Mouse (Mus musculus) gastrocnemius, adult 2 months (tissue): ENCODE results near the gene Cxcr1. TPM values are rescaled to one million over a fixed set of nuclear protein-coding genes. Genes with fewer than 3 reads are reported as not detected.

Experiments used
- DNase-seq: peaks from one replicate; pipeline ENCODE4 v3.0.0; 2022
- H3K27ac ChIP-seq: fragments of 200-600 bp; 2 replicates; pipeline ENCODE4 v1.8.1; 2022; ENCODE audit warnings: mild to moderate bottlenecking
- H3K4me3 ChIP-seq: fragments of 200-600 bp; 2 replicates; pipeline ENCODE4 v1.8.1; 2022; ENCODE audit warnings: mild to moderate bottlenecking, moderate library complexity
- CTCF ChIP-seq: fragments of 200-600 bp; IDR thresholded peaks from 2 replicates; pipeline ENCODE4 v1.8.1; 2022; ENCODE audit warnings: antibody characterized with exemption, mild to moderate bottlenecking, moderate library complexity
- intact Hi-C: fragments of 180-260 bp; cut with DNase I; formaldehyde crosslinking; loops from one replicate; pipeline ENCODE4 v1.15.1; 2025
- total RNA-seq, 2 experiments: library from RNA; stranded (reverse); gene quantifications; 2 replicates each; pipeline ENCODE4 v1.2.3; 2021

Gene Cxcr1
- total RNA-seq, 2 experiments from 2014 or later: not detected

DNA sequence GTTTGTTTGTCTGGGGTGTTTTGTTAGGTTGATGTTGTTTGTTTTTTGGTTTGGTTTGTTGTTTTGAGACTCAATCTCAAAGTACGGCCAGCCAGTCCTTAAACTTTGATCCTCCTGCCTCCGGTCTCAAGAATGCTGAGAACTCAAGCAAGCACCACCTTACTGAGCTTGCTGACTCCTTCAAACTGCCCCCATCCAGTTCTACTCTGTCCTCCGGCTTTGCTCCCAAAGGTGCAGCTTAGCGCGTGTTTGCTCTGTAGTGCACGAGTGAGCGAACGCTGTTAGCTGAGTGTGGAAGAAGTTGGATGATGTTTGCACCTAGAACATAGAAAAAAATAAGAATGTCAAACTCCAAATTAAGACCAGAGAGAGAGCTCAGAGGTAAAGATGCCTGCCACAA is 14.5 kb upstream of the Cxcr1 start:
- intact Hi-C loops: loop anchor here (5.0 kb wide), 3 partner anchors 73 to 243 kb away; partner anchors contain the start of genes Aamp and Pnkd
- H3K27ac ChIP-seq: no peak overlapping the region
- no peak overlapping the region for H3K4me3 ChIP-seq
- TF ChIP-seq CTCF: no peak
- DNase-seq: no peak

DNA sequence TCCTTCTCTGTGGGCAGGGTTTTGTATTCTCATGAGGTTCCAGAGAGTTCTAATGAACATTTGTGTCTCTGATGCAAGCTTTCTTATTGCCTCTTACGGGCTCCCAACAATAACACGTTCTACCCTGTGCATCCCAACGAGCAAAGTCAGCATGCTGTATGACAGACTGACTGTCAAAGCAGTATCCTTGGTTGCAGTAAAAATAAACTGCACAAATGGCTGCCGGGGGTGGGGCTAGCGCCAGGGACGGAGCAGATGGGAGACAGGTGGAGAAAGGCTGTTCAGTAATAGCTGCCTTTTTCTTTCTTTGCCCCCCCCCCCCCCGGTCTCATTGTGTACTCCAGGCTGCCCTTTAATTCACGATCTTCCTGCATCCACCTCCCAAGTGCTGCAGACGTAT is 13.5 kb upstream of the Cxcr1 start:
- no peak overlapping the region for H3K4me3 ChIP-seq
- no peak for DNase-seq
- TF ChIP-seq CTCF: no peak
- H3K27ac ChIP-seq: no peak overlapping the region
- intact Hi-C loops: loop anchor here (2.0 to 5.0 kb wide), 4 partner anchors 74 to 244 kb away; partner anchors contain the start of genes Aamp and Pnkd

DNA sequence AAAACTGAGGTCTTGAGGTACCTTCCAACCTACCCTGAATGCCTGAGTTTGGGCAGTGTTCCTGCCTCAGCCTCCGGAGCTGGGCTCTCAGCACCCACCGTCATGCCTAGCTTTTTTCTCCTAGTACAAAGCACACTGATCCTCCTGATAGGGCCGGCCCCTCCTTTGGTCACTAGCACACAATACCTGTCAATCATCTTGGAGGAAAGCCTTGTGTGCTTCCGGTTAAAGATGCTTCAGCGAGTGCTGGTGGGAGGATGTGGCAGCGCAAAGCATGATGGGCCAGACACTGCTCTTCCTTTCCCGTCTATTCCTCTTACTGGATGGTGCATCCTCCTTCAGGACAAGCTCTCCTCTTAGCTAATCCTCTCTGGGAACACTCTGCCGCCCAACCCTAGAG is 12.2 kb upstream of the Cxcr1 start:
- TF ChIP-seq CTCF: no peak
- H3K27ac ChIP-seq: no peak overlapping the region
- intact Hi-C loops: loop anchor here (2.0 to 5.0 kb wide), 4 partner anchors 76 to 246 kb away; partner anchors contain the start of genes Aamp and Pnkd
- H3K4me3 ChIP-seq: no peak overlapping the region
- no peak for DNase-seq

DNA sequence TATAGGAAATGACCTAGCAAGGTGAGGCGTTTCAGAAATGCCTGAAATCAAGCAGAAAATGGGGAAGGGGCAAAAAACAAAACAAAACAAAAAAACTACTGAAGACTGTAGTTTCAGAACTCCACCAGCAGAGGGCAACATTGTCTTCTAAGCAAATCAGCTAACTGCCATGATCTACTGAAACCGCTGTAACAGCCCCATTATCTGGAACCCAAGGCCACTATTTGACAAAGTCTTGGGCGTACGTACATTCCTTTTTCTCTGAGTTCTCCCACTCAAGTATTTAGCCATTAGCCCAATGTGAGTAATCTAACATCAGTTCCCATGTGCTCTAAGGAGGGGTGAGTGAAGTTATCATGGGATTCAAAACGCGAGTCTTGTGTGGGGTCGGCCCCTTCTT is 11.4 kb upstream of the Cxcr1 start:
- TF ChIP-seq CTCF: peak; percentile 85
- Histone ChIP-seq H3K27ac (no peak overlapping the region), H3K4me3 (peak overlapping the region; percentile 34; the same call in 1 of the 2 replicates)
- DNase-seq: no peak
- intact Hi-C loops: loop anchor here (2.0 to 5.0 kb wide), 4 partner anchors 76 to 246 kb away; partner anchors contain the start of genes Aamp and Pnkd

DNA sequence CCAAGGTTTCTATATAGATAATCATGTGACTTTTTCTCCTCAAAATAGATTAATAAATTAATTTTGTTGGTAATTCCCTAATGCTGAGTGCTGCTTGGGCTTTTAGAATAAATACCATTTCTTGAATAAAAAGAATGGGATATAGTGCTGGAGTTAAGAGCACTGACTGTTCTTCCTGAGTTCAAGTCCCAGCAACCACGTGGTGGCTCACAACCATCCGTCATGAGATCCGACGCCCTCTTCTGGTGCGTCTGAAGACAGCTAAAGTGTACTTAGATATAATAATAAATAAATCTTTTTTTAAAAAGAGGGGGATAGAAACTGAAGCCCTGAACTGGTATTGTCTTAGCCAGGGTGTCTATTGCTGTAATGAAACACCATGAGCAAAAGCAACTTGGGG is 9.0 kb upstream of the Cxcr1 start:
- Histone ChIP-seq H3K4me3 (no peak overlapping the region), H3K27ac (no peak overlapping the region)
- intact Hi-C loops: no loop called here
- TF ChIP-seq CTCF: no peak
- no peak for DNase-seq

DNA sequence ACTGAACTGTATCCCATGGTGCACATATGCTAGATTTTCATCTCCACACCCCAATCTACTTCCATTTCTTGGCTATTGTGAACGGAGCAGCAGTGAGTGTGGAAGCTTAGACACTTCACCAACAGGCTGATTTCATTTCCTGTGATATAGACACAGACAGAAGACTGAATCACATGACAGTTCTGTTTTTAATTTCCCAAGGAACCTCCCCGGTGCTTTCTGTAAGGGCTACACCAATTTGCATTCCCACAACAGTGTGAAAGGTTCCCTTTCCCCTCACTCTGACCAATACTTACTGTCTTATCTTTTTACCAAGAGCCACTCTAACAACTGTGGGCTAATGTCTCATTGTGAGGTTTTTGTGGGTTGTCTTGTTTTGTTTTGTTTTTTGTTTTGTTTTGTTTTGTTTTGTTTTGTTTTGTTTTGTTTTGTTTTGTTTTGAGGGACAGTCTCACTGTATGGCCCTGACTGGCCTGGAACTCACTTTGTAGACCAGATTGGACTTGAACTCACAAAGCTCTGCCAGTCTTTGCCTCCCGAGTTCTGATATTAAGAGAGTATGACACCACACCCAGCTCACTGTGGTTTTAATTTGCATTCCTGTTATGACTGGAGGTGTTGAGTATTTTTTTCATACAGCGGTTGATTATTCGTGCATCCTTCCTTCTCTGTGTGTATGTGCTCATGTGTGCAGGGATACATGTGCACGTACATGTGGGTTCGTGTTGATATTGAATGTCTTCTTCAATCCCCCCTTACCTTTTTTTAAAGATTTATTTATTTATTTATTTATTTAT is 6.8 kb upstream of the Cxcr1 start:
- intact Hi-C loops: no loop called here
- Histone ChIP-seq H3K27ac (no peak overlapping the region), H3K4me3 (no peak overlapping the region)
- TF ChIP-seq CTCF: no peak
- no peak for DNase-seq

DNA sequence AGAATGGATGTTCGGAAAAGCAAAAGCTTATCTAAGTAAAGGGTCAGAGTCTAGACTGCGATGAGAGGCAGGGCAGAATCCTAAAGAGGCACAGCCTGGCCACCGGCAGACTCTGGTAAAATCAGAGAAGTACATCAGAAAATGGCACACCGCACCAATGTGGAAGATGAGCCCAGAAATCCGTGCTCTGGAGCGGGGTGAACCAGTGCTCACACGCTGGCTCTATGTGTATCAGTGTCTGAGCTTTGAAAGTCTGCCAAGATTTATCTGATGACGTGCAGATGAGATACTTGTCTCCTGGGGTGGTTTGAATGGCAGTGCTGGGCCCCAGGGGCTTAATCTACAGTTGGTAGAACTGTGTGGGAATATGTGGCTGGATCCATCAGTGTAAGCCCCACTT is 4.6 kb upstream of the Cxcr1 start:
- TF ChIP-seq CTCF: no peak
- intact Hi-C loops: no loop called here
- no peak overlapping the region for H3K27ac ChIP-seq
- DNase-seq: no peak
- no peak overlapping the region for H3K4me3 ChIP-seq

DNA sequence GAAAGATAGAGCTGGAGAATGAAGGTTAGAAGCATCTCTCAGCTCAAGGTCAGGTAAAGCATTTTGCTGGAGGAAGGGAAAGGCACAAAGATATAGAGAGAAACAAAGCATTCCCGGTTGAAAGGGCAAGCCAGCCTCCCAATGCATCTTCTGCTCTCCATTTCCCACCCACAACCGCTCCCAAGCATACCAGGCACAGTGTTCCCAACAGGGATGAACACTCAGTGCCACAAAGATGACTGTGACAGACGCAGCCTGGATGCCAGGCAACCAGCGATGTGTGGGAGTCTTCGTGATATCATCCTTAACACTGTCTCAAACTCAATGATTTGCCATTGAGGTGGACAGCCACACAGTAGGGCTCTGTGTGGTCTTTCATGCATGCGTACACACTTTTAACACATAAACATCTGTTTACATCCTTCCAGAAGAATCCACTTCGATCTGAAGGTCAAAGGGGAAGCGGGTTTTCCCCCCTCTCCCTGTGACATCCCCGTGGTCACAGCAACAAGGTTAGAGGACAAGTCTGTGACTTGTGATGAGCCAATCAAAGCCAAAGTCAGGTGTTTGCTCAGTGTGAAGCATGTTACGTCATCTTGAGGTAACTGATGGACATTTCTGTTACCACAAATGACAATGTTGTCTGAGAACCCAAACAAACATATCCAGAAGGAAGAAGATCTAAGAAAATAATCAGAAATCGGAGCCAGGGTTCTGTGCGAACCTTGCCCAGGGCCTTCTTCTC is 3.5 kb upstream of the Cxcr1 start:
- TF ChIP-seq CTCF: no peak
- DNase-seq: no peak
- H3K27ac ChIP-seq: no peak overlapping the region
- intact Hi-C loops: no loop called here
- no peak overlapping the region for H3K4me3 ChIP-seq

DNA sequence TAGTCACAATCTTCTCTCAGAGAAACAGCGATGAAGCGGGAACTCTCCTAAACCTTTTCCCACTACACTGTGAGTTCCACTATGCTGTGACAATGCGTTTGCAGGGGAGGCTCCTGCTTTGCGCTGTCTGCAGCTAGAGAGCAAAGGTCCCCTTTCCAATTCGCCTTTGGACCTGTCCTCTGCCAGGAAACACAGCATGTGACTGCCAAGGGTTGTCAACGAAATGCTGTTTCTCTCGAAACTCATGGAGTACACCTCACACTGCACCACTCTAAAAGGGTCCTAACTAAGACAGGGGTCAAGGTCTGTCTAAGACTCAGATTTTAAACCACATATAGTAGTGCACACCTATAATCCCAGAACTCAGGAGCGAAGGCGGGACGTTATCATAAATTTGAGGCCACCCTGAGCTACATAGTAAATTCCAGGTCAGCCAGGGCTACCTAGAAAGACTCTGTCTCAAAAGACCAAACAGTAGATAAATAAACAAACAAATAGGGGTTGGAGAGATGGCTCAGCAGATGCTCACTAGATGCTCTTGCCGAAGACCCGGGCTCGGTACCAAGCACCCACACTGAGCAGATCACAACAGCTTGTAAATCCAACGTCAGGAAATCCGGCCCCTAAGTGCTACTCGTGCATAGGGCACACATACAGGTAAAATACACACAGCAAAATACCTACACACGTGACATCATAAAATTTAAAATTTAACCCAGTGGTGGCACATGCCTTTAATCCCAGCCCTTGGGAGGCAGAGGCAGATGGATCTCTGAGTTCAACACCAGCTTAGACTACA is 2.4 kb upstream of the Cxcr1 start:
- intact Hi-C loops: no loop called here
- TF ChIP-seq CTCF: no peak
- Histone ChIP-seq H3K4me3 (no peak overlapping the region), H3K27ac (no peak overlapping the region)
- no peak for DNase-seq

DNA sequence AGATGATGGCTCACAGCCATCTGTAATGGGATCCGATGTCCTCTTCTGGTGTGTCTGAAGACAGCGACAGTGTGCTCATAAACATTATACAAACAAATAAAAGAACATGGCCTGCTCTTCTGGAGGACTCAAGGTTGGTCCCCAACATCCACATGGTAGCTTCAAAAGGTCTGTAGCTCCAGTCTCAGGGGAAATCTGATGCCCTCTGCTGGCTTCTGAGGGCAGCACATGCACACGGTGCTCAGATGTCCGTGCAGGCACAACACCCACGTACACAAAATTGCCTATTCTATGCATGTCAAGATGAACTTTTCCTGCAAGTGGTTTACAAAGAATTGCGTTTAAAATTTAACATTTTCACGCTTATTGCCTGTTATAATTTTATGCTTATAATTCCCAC is 1.5 kb upstream of the Cxcr1 start:
- intact Hi-C loops: no loop called here
- TF ChIP-seq CTCF: peak; percentile 62
- no peak for DNase-seq
- Histone ChIP-seq H3K4me3 (no peak overlapping the region), H3K27ac (no peak overlapping the region)

DNA sequence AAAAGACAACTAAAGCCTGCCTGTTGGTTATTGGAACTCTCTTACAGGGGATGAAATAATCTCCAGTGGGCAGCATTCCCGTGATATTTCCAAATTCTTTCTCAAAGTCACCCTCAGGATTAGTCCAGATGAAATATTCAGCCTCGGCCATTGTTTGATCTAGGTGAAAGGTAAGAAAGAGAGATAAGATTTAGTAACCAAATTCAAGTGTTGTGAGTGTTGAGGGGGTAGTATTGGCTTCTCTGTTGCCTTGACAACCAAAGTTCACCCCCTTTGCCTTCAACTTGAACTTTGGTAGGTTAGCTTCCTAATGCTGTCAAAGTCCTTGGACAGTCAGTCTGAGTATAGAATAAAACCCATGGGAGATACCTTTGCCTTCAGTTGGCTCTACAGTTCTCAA is 1.7 kb downstream of the Cxcr1 start:
- intact Hi-C loops: loop anchor here (5.0 kb wide), 1 partner anchor 290 kb away; no protein-coding TSS in a partner anchor
- no peak for DNase-seq
- no peak for TF ChIP-seq CTCF
- no peak overlapping the region for H3K4me3 ChIP-seq
- H3K27ac ChIP-seq: no peak overlapping the region

DNA sequence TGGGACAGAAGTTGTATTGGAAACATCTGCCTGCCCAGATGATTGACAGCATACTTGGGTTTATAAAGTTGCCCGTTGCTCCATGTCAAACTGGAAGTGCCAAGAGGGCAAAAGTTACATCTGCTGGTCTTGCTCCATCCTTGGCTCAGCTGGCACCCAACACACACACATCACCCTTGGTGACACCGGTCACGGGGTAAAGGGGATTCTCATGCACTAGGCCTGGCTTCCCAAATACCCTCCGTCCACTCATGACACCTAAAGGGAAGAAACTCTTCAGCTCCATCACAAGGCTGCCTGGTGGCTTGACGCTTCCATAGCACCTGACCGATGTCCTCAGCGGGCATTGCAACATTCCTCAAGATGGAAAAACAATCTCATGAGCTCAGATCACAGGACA is 4.0 kb downstream of the Cxcr1 start:
- intact Hi-C loops: loop anchor here (5.0 kb wide), 1 partner anchor 288 kb away; no protein-coding TSS in a partner anchor
- Histone ChIP-seq H3K27ac (no peak overlapping the region), H3K4me3 (no peak overlapping the region)
- DNase-seq: peak; percentile 28
- no peak for TF ChIP-seq CTCF
